Mouse (Mus musculus): ENCODE measurements around the gene Cdc42bpb.

- TF ChIP-seq CTCF (IDR thresholded peaks at IDR 0.05; ENCODE audit: low read depth, low read length), result no peak
- TF ChIP-seq POLR2A (IDR thresholded peaks at IDR 0.05; ENCODE audit: extremely low read depth, insufficient read depth, low read length), result no peak
Observed at GRCm38 (mm10) chr12:111271406-111271805, 106.1 kb downstream of the Cdc42bpb start.

Data from liver, adult 2 months (tissue).